Mouse (Mus musculus): Measurements from ENCODE around the gene Tnrc6b.

DNA sequence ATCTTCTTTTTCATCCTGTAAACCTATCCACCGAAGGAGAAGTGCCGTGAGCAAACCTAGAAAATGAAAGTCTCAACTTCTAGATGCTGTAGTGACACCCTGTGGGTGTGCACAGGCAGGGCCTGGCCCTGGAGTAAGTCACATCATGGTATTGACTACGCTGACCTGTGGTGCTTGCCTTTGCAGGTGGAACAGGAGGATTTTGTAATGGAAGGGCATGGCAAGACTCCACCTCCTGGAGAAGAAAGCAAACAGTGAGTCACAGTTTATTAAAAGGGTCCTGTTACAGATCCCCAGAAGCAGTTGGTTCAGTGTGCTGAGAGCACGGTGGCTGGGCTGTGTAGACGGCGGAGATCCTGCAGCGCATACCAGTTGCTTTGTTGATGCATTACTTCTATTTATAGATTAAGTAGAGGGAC is 73.4 kb downstream of the Tnrc6b start:
- TF ChIP-seq HCFC1 (IDR thresholded peaks at IDR 0.05; ENCODE audit: borderline replicate concordance, insufficient read depth, low read length) (no peak), MAFK (IDR thresholded peaks at IDR 0.05; ENCODE audit: insufficient read depth, low read depth, low read length) (no peak), ZNF384 (IDR thresholded peaks at IDR 0.05; ENCODE audit: low read depth, low read length) (no peak), ZC3H11A (IDR thresholded peaks at IDR 0.05; ENCODE audit: borderline replicate concordance, low read depth, low read length) (no peak)

Measured in ES-E14 (cell line).